Mouse (Mus musculus): ENCODE data around the gene Fam136a. TPM values are rescaled to one million over a fixed set of nuclear protein-coding genes. Genes with fewer than 3 reads are reported as not detected.

Gene Fam136a
- 46.4 and 47.0 TPM in 2 replicates for polyA plus RNA-seq (2021; fragmentation: Nextera tagmentation)
- long read RNA-seq, experiment 1, transcript Fam136a-201 (3 exons, 1,643 nt), result major isoform, 82 of 92 reads
- long read RNA-seq, experiment 1, partial matches to known transcripts, result 8 of 92 reads
- long read RNA-seq, experiment 1, other reads (novel, unspliced or antisense), result 2 of 92 reads
- long read RNA-seq, experiment 2, transcript Fam136a-201 (3 exons, 1,643 nt), result major isoform, 250 of 274 reads
- long read RNA-seq, experiment 2, partial matches to known transcripts, result 13 of 274 reads
- long read RNA-seq, experiment 2, other reads (novel, unspliced or antisense), result 11 of 274 reads

GRCm38 (mm10) chr6:86365371-86366124, at the start of gene Fam136a:
Gene Fam136a (plus strand): TSS chr6:86365646.

DNA sequence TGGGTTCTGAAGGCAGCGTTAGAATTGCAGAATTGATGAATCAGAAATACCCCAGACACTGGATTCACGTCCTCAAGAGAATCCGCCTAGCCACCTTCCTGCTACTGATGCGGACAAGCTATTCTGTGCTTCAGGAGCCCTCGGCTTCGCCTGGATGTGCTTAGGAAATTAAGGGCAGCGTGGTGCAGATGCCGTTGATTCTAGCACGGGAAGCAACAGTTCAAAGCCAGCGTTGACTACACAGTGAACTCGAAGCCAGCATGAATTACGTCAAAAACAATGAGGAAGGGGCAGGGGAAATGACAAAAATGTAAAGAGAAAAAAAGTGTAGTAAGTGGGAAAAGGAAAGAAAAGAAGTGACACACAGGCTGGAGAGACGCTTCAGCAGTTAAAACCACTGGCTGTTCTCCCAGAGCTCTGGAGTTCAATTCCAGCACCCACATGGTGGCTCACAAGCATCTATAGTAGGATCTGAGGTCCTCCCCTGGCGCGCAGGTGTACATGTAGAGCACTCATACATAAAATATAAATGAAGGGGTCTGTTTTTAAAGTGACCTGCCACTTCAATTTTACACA, 5.4 kb downstream of the Fam136a start, which contains the start of gene Snrpg:
TSS of gene Snrpg (plus strand) at position 541 of the 576 bp plus-strand sequence.

GRCm38 (mm10) chr6:86396581-86397256, 31.3 kb downstream of the Fam136a start, which contains the start of gene Pcyox1:
Gene Pcyox1 (minus strand): TSS chr6:86397154.

DNA sequence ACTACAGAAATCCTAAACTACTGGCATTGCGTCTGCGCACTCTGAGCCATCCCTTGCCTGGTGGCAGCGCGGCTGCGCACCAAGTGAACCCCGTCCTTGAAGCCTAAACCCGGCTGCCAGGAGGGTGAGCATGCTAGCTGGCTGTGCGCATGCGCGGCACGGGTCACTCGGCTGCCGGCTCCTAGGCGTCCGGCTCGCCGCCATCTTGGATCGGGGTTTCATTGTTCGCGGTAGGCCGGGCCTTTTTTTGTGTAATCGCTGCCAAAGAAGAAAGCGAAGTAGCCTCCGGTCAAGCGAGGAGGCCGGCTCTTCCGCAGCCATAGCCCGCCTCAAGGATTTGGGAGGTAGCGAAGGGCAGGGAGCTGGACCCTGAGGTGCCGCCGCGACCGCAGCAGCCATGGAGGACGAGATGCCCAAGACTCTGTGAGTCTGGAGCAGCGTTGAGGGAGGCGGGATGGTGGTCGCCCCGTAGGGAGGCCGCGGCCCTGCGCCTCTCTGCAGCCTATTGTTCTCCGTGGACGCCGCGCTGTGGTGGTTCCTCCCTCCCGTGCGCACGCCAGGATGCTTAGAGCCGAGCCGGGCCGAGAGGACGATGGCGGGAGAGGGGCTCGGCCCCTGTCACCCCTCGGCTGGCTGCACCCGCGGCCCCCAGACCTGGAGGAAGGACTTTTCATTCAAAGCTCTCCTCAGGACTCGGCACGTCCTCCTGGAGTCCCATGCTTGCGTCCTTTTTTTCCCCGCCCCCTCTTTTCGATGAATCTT, 38.8 kb downstream of the Fam136a start, which contains the start of gene Tia1:
TSS of gene Tia1 (plus strand) at position 120 of the 762 bp plus-strand sequence.

Other genes with a start within 250 kb of the Fam136a start
- 12.8 and 14.8 TPM in 2 replicates for gene Tgfa, start 170.4 kb upstream of the Fam136a start, polyA plus RNA-seq (2021; fragmentation: Nextera tagmentation)
- 277 and 307 TPM in 2 replicates for gene Snrpg, start 5.7 kb downstream of the Fam136a start, polyA plus RNA-seq (2021; fragmentation: Nextera tagmentation)
- 48.7 and 49.4 TPM in 2 replicates for gene Pcyox1, start 31.5 kb downstream of the Fam136a start, polyA plus RNA-seq (2021; fragmentation: Nextera tagmentation)
- gene Tia1, start 38.6 kb downstream of the Fam136a start, polyA plus RNA-seq (2021; fragmentation: Nextera tagmentation), result 23.3 and 25.5 TPM in 2 replicates
- gene Gm44790, start 61.0 kb downstream of the Fam136a start, polyA plus RNA-seq (2021; fragmentation: Nextera tagmentation), result 3.2 and 4.6 TPM in 2 replicates
- gene C87436, start 72.7 kb downstream of the Fam136a start, polyA plus RNA-seq (2021; fragmentation: Nextera tagmentation), result 19.1 and 19.3 TPM in 2 replicates
- gene Pcbp1, start 160.7 kb downstream of the Fam136a start, polyA plus RNA-seq (2021; fragmentation: Nextera tagmentation), result 98.4 and 118 TPM in 2 replicates